Mouse (Mus musculus) G1E (cell line): Measurements from ENCODE around the gene Olfr1388. TPM values are rescaled to one million over a fixed set of nuclear protein-coding genes. Genes with fewer than 3 reads are reported as not detected.
"Not testable (repeated sequence)": the region's sequence is repeated elsewhere in the genome, so short reads cannot be mapped to it uniquely, and the experiment has no call there.

Experiments
- ATAC-seq: 2 replicates; pipeline ENCODE4 v1.8.0; 2016; ENCODE audit warnings: mild to moderate bottlenecking; ENCODE audit not compliant: insufficient number of reproducible peaks, poor library complexity, low FRiP score, severe bottlenecking; ENCODE audit errors: extremely low read depth
- DNase-seq: peaks from one replicate; pipeline ENCODE4 v3.0.0; 2012; ENCODE audit warnings: low spot score
- H3K27me3 ChIP-seq: 2 replicates; pipeline ENCODE4 v1.6.1; 2012; ENCODE audit warnings: mild to moderate bottlenecking, low read length, inconsistent platforms; ENCODE audit not compliant: insufficient read depth
- H3K36me3 ChIP-seq: replicated peaks from 2 replicates; pipeline ENCODE3; 2012; ENCODE audit warnings: mild to moderate bottlenecking, inconsistent platforms
- H3K4me1 ChIP-seq: 2 replicates; pipeline ENCODE4 v1.6.1; 2012; ENCODE audit warnings: low read depth, low read length, inconsistent platforms, mixed read lengths; ENCODE audit not compliant: insufficient read depth
- H3K4me3 ChIP-seq: 2 replicates; pipeline ENCODE4 v1.5.1; 2012; ENCODE audit warnings: low read depth, mild to moderate bottlenecking, inconsistent platforms, low read length, moderate library complexity, mixed read lengths
- H3K9me3 ChIP-seq: replicated peaks from 2 replicates; pipeline ENCODE4 v1.6.1; 2012; ENCODE audit warnings: inconsistent platforms
- CTCF ChIP-seq: IDR thresholded peaks from 2 replicates; pipeline ENCODE4 v1.5.1; 2012; ENCODE audit warnings: low read depth, low read length, inconsistent platforms, mixed read lengths
- GATA1 ChIP-seq: IDR thresholded peaks from 2 replicates; pipeline ENCODE4 v1.6.1; 2012; ENCODE audit warnings: borderline replicate concordance, low read length, inconsistent platforms, mixed read lengths
- GATA2 ChIP-seq: IDR thresholded peaks from 2 replicates; pipeline ENCODE4 v1.6.1; 2012; ENCODE audit warnings: low read depth, low read length, inconsistent platforms, borderline replicate concordance
- POLR2AphosphoS5 ChIP-seq: IDR thresholded peaks from 2 replicates; pipeline ENCODE4 v1.6.1; 2012; ENCODE audit warnings: low read depth, low read length, inconsistent platforms; ENCODE audit not compliant: insufficient replicate concordance
- TAL1 ChIP-seq: conservative IDR thresholded peaks from 2 replicates; pipeline ENCODE4 v1.6.1; 2012; ENCODE audit warnings: low read depth, low read length, inconsistent platforms, mixed read lengths
- polyA plus RNA-seq: library from polyadenylated mRNA; stranded (reverse); fragments of >175 nt; gene quantifications from 2 replicates; pipeline ENCODE4 v1.2.3, GENCODE M21; 2012
- total RNA-seq, 2 experiments: library from RNA; stranded (forward) in 1 of 2; stranded (reverse) in 1 of 2; fragments of 200-1000 nt in 1 of 2; fragments of >200 nt in 1 of 2; fragmentation: Nextera tagmentation in 1 of 2; gene quantifications; 2 replicates each; pipeline ENCODE4 v1.2.3; 2014 to 2017

The Olfr1388 gene
- total RNA-seq (2014; fragmentation: Nextera tagmentation), result 0.87 and 0.98 TPM in 2 replicates
- 0.60 and 1.2 TPM in 2 replicates for total RNA-seq (2017)
- 0.04 and 0.12 TPM in 2 replicates for polyA plus RNA-seq

DNA sequence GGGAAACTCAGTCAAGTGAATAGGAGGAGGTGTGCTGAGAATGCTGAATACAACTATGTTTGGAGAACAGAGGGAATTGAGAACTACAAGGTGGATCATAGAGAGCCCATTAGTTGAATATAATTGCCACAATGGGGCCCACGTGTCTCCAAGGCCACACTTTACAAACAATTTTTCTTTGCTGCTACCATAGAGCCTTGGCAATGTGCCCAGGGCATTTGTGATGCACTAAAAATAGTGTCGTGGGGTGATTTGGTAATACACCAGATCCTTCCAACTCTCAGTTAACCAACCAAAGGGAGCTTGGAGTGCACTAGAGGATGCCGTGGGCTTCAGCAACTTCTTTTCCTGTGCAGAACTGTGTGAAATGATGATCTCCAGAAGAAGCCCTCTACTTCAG is at the start of gene Olfr1388:
TSS of gene Olfr1388 (plus strand) at position 214 of the 400 bp plus-strand sequence.
- H3K4me1 ChIP-seq, result no peaks in the 10 kb centered on the region
- TF ChIP-seq POLR2AphosphoS5 (no peak), TAL1 (no peak), GATA1 (no peak), CTCF (no peak), GATA2 (no peak)
- no peaks in the 10 kb centered on the region for H3K9me3 ChIP-seq
- DNase-seq (no peak), ATAC-seq (no peak)
- H3K4me3 ChIP-seq, result no peak within 1 kb of the TSS
- H3K36me3 ChIP-seq, result no peaks in the 10 kb centered on the region
- H3K27me3 ChIP-seq, result no peaks in the 10 kb centered on the region

DNA sequence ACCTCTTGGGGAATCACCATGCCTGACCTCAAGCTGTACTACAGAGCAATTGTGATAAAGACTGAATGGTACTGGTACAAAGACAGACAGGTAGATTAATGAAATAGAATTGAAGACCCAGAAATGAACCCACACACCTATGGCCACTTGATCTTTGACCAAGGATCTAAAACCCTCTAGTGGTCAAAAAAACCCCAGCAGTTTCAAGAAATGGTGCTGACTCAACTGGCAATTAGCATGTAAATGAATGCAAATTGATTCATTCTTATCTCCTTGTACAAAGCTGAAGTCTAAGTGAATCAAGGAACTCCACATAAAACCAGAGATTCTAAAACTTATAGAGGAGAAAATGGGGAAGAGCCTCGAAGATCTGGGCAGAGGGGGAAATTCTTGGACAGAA is 43.7 kb upstream of the Olfr1388 start:
- DNase-seq, H3K9me3 ChIP-seq, H3K27me3 ChIP-seq, ATAC-seq, H3K4me3 ChIP-seq, H3K36me3 ChIP-seq, H3K4me1 ChIP-seq: not testable (repeated sequence)

DNA sequence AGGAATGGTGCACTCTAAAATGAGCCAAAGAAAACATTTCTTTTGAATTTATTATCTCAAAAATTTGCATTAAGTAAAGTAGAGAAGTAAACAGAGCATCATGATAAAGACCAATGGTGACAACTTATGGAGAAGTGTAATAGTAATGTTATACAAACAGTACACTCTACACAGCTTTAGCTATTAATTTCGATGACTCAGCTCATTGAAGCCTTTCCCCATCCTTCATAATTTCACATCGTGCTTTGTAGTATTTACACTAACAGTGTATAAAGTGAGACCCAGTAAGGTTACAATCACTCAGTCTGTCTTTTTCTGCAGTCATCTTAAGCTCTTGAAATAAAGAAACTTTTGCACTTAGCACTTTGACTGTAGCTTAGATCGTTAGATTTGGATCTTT is 29.6 kb upstream of the Olfr1388 start:
- no peak for TF ChIP-seq GATA2
- TF ChIP-seq GATA1, result no peak
- TF ChIP-seq CTCF, result no peak
- TF ChIP-seq TAL1, result no peak
- no peak for TF ChIP-seq POLR2AphosphoS5
- H3K4me3 ChIP-seq, result no peak overlapping the region
- no peaks in the 10 kb centered on the region for H3K9me3 ChIP-seq
- no peaks in the 10 kb centered on the region for H3K4me1 ChIP-seq
- DNase-seq, result no peak
- H3K36me3 ChIP-seq, result no peaks in the 10 kb centered on the region
- H3K27me3 ChIP-seq, result no peaks in the 10 kb centered on the region
- no peak for ATAC-seq

DNA sequence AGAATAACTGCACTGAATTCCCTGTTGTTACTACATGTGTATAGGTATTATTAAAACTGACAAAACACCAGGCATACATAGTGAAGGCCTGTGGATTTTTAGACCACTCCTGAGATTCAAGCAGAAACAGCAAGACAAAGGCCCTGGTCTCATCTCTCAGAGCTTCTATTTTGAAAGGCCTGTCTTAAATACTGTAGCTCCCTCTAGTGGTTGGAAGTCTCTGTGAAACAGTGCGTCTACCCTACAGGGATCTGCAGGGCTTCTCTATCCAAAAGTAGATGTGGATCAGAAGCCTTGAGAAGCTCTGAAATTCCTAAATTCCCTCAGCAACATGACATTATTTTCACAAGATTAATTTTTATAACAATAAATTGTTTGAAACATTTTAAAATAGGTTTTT is 25.9 kb upstream of the Olfr1388 start:
- no peak overlapping the region for H3K4me3 ChIP-seq
- no peak for TF ChIP-seq TAL1
- TF ChIP-seq CTCF, result 0 out of 2 replicates have a peak, but pooled peaks have one; percentile 14
- DNase-seq (peak; percentile 13), ATAC-seq (no peak)
- no peaks in the 10 kb centered on the region for H3K36me3 ChIP-seq
- no peaks in the 10 kb centered on the region for H3K4me1 ChIP-seq
- no peaks in the 10 kb centered on the region for H3K9me3 ChIP-seq
- no peaks in the 10 kb centered on the region for H3K27me3 ChIP-seq

DNA sequence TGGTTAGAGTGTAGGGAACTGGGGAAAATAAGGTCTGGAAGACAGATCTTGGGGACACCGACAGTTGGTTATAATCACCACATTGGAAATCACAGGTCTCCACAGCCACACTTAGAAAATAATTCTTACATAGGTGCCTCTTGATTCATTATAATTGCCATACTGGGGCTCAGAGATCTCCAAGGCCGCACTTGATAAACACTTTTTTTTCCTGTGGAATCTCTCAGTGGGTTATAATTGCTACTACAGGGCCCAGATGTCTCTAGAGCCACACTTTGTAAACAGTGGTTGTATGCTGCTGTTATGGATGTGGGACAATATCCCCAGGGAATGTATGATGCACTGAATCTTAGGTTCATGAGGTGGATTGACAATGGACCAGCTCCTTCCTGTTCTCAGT is 13.7 kb upstream of the Olfr1388 start, which contains the start of gene Olfr1389:
TSS of gene Olfr1389 (plus strand) at position 301 of the 400 bp plus-strand sequence.
- no peak for DNase-seq
- no peak for ATAC-seq
- H3K27me3 ChIP-seq, result no peaks in the 10 kb centered on the region
- no peak within 1 kb of the TSS for H3K4me3 ChIP-seq
- TF ChIP-seq TAL1, result no peak
- no peak for TF ChIP-seq POLR2AphosphoS5
- TF ChIP-seq GATA1, result no peak
- TF ChIP-seq CTCF, result no peak
- no peak for TF ChIP-seq GATA2
- H3K36me3 ChIP-seq, result no peaks in the 10 kb centered on the region
- no peaks in the 10 kb centered on the region for H3K4me1 ChIP-seq
- H3K9me3 ChIP-seq, result no peaks in the 10 kb centered on the region

DNA sequence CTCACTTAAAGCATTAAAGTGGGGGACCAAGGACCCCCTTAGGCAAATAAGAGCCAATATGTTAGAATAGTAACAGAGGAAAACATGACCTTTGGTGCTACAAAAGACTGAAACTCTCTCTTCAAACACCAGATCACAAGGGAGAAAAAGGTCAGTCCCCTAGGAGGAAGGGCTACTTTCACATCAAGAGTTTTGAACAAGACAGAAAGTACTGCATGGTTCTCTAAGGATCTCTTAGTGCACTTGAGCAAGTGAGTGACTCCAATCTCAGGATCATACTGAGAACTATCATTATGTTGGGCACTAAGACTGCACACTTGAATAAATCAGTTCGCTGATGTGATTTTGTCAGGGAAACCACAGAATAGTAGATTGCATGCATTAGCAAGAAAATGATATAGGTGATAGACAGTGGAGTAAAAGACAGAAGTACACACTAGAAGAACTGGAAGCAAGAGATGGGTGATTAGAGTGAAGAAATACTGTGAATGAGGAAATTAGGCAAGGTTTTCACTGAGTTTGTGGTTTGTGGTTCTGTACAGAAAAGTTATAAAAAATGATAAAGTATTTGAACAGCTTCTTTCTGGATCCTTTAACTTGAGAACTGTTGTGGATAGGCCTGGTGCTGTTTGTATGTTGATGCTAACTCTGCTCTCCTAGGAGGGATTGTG is 11.0 kb upstream of the Olfr1388 start:
- Histone ChIP-seq H3K4me3 (no peak overlapping the region), H3K27me3 (no peaks in the 10 kb centered on the region), H3K9me3 (no peaks in the 10 kb centered on the region), H3K36me3 (no peaks in the 10 kb centered on the region), H3K4me1 (no peaks in the 10 kb centered on the region)
- TF ChIP-seq GATA2 (no peak), POLR2AphosphoS5 (no peak), CTCF (no peak), GATA1 (no peak), TAL1 (no peak)
- ATAC-seq (no peak), DNase-seq (no peak)
